Mouse (Mus musculus): Measurements from ENCODE around the gene Polr3gl. TPM values are rescaled to one million over a fixed set of nuclear protein-coding genes. Genes with fewer than 3 reads are reported as not detected.

Polr3gl gene
- polyA plus RNA-seq, 1 experiment from 2014 or later: 52.1 TPM

- Histone ChIP-seq H3K9ac (no peak overlapping the region), H3K27ac (no peak overlapping the region), H3K9me3 (no peaks in the 10 kb centered on the region), H3K27me3 (no peaks in the 10 kb centered on the region), H3K36me3 (no peaks in the 10 kb centered on the region), H3K4me1 (no peaks in the 10 kb centered on the region), H3K4me2 (replicated peaks) (no peak overlapping the region), H3K4me3 (no peak overlapping the region)
- WGBS: 78% methylated on average over 7 of the region's 7 CpGs
- ATAC-seq (ENCODE audit: insufficient number of reproducible peaks, insufficient read depth, low FRiP score, low TSS enrichment): no peak
Observed at GRCm38 (mm10) chr3:96548824-96549223, 45.2 kb downstream of the Polr3gl start.

GRCm38 (mm10) chr3:96547389-96547960, 46.5 kb downstream of the Polr3gl start:
- Histone ChIP-seq H3K4me3 (no peak overlapping the region), H3K27me3 (no peaks in the 10 kb centered on the region), H3K9me3 (no peaks in the 10 kb centered on the region), H3K9ac (no peak overlapping the region), H3K4me1 (no peaks in the 10 kb centered on the region), H3K4me2 (replicated peaks) (peak overlapping the region; percentile 35), H3K27ac (no peak overlapping the region), H3K36me3 (no peaks in the 10 kb centered on the region)
- ATAC-seq (ENCODE audit: insufficient number of reproducible peaks, insufficient read depth, low FRiP score, low TSS enrichment): no peak
- 8% methylated on average over 14 of the region's 14 CpGs for WGBS

DNA sequence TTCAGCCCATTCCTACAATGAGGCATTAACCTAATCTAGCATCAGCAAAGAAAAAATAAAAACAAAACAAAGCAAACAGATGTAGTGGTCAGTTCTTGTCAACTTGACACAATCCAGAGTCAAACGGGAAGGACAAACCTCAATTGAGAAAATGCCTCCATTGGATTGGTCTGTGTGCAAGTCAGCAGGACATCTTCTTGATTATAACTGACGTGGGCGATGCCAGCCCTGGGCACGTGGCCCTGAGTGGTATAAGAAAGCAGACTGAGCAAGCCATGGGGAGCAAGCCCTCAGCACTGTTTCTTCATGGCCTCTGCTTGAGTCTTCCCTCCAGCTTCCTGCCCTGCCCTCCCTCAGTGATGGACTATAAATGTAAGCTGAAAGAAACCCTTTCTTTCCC, 47.1 kb downstream of the Polr3gl start:
- Histone ChIP-seq H3K4me2 (replicated peaks) (0 out of 2 replicates have a peak overlapping the region, but pooled peaks have one; percentile 10), H3K27me3 (no peaks in the 10 kb centered on the region), H3K9ac (no peak overlapping the region), H3K4me3 (no peak overlapping the region), H3K27ac (no peak overlapping the region), H3K4me1 (no peaks in the 10 kb centered on the region), H3K36me3 (no peaks in the 10 kb centered on the region), H3K9me3 (no peaks in the 10 kb centered on the region)
- WGBS: 46% methylated on average over 4 of the region's 4 CpGs
- no peak for ATAC-seq (ENCODE audit: insufficient number of reproducible peaks, insufficient read depth, low FRiP score, low TSS enrichment)

- no peak overlapping the region for H3K4me2 ChIP-seq (replicated peaks)
- WGBS: 47% methylated on average over 1 of the region's 1 CpGs
- no peak for ATAC-seq (ENCODE audit: insufficient number of reproducible peaks, insufficient read depth, low FRiP score, low TSS enrichment)
- H3K9ac ChIP-seq: no peak overlapping the region
- H3K9me3 ChIP-seq: no peaks in the 10 kb centered on the region
- H3K36me3 ChIP-seq: no peaks in the 10 kb centered on the region
- no peak overlapping the region for H3K4me3 ChIP-seq
- no peak overlapping the region for H3K27ac ChIP-seq
- no peaks in the 10 kb centered on the region for H3K4me1 ChIP-seq
- no peaks in the 10 kb centered on the region for H3K27me3 ChIP-seq
Observed at GRCm38 (mm10) chr3:96545565-96545964, 48.4 kb downstream of the Polr3gl start.

GRCm38 (mm10) chr3:96543345-96543744, 50.6 kb downstream of the Polr3gl start:
- Histone ChIP-seq H3K9ac (no peak overlapping the region), H3K4me2 (replicated peaks) (no peak overlapping the region)
- WGBS: 84% methylated on average over 11 of the region's 11 CpGs

GRCm38 (mm10) chr3:96542554-96542953, 51.4 kb downstream of the Polr3gl start:
- ATAC-seq (ENCODE audit: insufficient number of reproducible peaks, insufficient read depth, low FRiP score, low TSS enrichment): no peak
- Histone ChIP-seq H3K27me3 (no peaks in the 10 kb centered on the region), H3K9ac (no peak overlapping the region), H3K9me3 (no peaks in the 10 kb centered on the region), H3K36me3 (no peaks in the 10 kb centered on the region), H3K4me1 (peaks cover 4% of the 10 kb centered on the region; the same call in 1 of the 2 replicates), H3K27ac (no peak overlapping the region), H3K4me3 (no peak overlapping the region), H3K4me2 (replicated peaks) (no peak overlapping the region)
- WGBS: 78% methylated on average over 8 of the region's 8 CpGs

More at GRCm38 (mm10) chr3:96543345-96543744, 50.6 kb downstream of the Polr3gl start:
- H3K4me1 ChIP-seq: peaks cover 4% of the 10 kb centered on the region; the same call in 1 of the 2 replicates
- H3K9me3 ChIP-seq: no peaks in the 10 kb centered on the region
- H3K27ac ChIP-seq: no peak overlapping the region
- H3K36me3 ChIP-seq: no peaks in the 10 kb centered on the region
- no peak overlapping the region for H3K4me3 ChIP-seq
- H3K27me3 ChIP-seq: no peaks in the 10 kb centered on the region
- no peak for ATAC-seq (ENCODE audit: insufficient number of reproducible peaks, insufficient read depth, low FRiP score, low TSS enrichment)

DNA sequence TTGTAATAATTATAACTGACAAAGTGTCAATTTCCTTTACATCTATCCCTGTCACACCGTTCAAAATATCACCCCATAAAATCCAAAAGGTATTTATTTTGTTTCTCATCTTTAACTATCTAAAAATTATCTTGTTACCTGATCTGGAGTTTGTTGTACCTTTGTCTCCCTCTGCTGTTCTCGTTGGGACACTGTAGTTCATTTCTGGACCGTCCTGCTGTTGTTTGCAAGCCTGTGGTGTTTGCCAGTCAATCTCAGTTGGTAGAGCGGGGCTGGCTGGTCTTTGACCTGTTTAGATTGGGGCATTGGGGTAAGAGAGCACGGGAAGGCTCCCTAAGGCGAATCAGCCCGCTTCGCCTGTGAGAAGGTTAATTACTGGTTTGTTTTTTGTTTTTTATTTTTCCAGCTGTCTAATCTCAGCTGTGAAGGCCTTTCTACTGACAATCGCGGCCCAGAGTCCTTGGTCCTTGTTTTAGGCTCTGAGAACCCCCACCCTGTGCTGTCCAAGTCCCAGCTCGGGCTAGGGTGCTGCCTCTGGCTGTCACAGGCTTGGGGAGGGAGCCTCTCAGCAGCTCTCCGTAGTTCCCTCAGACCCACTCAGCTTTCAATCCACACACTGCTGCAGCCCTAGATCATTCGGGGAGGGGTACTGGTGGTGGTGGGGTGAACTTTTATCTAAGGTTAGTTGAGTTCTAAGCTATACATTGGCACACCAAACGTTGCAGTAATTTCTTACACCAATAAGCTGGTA, 52.5 kb downstream of the Polr3gl start:
- Histone ChIP-seq H3K27me3 (no peaks in the 10 kb centered on the region), H3K27ac (no peak overlapping the region), H3K9me3 (no peaks in the 10 kb centered on the region), H3K4me3 (no peak overlapping the region), H3K4me2 (replicated peaks) (no peak overlapping the region), H3K4me1 (peaks cover 4% of the 10 kb centered on the region; the same call in 1 of the 2 replicates), H3K9ac (no peak overlapping the region), H3K36me3 (no peaks in the 10 kb centered on the region)
- no peak for ATAC-seq (ENCODE audit: insufficient number of reproducible peaks, insufficient read depth, low FRiP score, low TSS enrichment)
- WGBS: 19% methylated on average over 14 of the region's 14 CpGs

DNA sequence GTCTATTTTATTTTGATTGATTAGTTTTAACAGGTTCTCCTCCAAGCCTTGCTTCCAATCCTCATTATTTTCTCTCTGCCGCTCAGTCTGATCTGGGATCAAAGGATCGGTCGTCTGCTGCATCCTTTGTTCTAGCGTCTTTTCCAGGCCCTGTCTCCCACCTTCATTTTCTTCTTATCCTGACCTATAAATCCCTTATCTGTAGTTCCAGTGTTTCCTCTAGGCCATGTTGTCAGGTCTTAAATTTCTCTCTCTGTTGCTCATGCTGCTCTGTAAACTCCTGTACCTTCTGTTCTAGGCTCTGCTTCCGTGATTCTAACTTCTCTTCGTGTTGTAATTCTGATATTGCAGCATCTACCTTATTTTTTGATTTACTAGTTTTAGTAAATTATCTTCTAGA, 53.2 kb downstream of the Polr3gl start:
- Histone ChIP-seq H3K9ac (no peak overlapping the region), H3K9me3 (no peaks in the 10 kb centered on the region), H3K27ac (no peak overlapping the region), H3K36me3 (no peaks in the 10 kb centered on the region), H3K4me3 (no peak overlapping the region), H3K27me3 (no peaks in the 10 kb centered on the region), H3K4me1 (peaks cover 4% of the 10 kb centered on the region; the same call in 1 of the 2 replicates), H3K4me2 (replicated peaks) (no peak overlapping the region)
- 42% methylated on average over 6 of the region's 6 CpGs for WGBS
- no peak for ATAC-seq (ENCODE audit: insufficient number of reproducible peaks, insufficient read depth, low FRiP score, low TSS enrichment)

DNA sequence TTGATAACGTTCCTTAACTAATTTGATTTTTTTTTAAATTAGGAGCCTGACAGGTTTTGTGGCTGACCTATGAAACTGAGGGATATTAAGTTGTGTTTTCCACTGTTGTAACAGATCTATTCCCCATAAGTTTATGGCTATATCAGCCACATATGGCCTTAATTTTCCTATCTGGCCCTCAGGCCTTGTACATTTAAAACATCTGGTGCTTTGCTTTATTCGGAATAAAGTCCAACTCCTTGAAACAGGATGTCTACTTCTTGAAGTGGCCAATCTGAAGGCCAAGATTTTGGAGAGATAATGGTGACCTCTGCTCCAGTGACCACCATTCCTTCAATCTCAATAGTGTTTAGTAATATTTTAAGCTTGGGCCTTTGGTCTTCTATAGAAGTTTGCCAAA, 54.7 kb downstream of the Polr3gl start:
- Histone ChIP-seq H3K9me3 (no peaks in the 10 kb centered on the region), H3K4me2 (replicated peaks) (no peak overlapping the region), H3K27me3 (no peaks in the 10 kb centered on the region), H3K4me1 (peaks cover 4% of the 10 kb centered on the region; the same call in 1 of the 2 replicates), H3K4me3 (no peak overlapping the region), H3K36me3 (no peaks in the 10 kb centered on the region), H3K27ac (no peak overlapping the region), H3K9ac (no peak overlapping the region)
- ATAC-seq (ENCODE audit: insufficient number of reproducible peaks, insufficient read depth, low FRiP score, low TSS enrichment): no peak
- 24% methylated on average over 2 of the region's 2 CpGs for WGBS

GRCm38 (mm10) chr3:96534300-96534699, 59.7 kb downstream of the Polr3gl start:
- WGBS: 60% methylated on average over 2 of the region's 2 CpGs
- Histone ChIP-seq H3K27ac (no peak overlapping the region), H3K9me3 (no peaks in the 10 kb centered on the region), H3K27me3 (0 out of 2 replicates have a peak, but pooled peaks cover 2% of the 10 kb centered on the region), H3K9ac (no peak overlapping the region), H3K4me3 (no peak overlapping the region), H3K36me3 (no peaks in the 10 kb centered on the region), H3K4me1 (peaks cover 4% of the 10 kb centered on the region; the same call in 1 of the 2 replicates), H3K4me2 (replicated peaks) (no peak overlapping the region)
- no peak for ATAC-seq (ENCODE audit: insufficient number of reproducible peaks, insufficient read depth, low FRiP score, low TSS enrichment)

DNA sequence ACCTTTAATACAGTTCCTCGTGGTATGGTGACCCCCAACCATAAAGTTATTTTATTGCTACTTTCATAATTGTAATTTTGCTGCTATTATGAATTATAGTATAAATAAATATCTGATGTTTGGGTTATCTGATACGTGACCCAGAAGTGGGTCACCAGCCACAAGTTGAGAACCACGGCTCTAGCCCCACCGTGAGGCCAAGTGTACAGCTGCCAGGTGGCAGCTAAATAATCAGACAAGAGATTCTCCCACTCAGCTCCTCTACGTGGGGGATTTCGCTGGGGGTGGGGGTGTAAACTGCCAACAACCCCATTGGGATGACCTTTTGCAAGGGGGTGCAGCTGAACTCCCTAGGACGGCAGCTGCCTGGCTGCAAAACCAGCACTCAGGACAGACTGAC, 61.9 kb downstream of the Polr3gl start:
- Histone ChIP-seq H3K27ac (no peak overlapping the region), H3K4me3 (no peak overlapping the region), H3K36me3 (no peaks in the 10 kb centered on the region), H3K4me2 (replicated peaks) (no peak overlapping the region), H3K27me3 (peaks cover 24% of the 10 kb centered on the region), H3K9ac (no peak overlapping the region), H3K4me1 (peaks cover 6% of the 10 kb centered on the region), H3K9me3 (no peaks in the 10 kb centered on the region)
- 61% methylated on average over 7 of the region's 7 CpGs for WGBS
- ATAC-seq (ENCODE audit: insufficient number of reproducible peaks, insufficient read depth, low FRiP score, low TSS enrichment): no peak

DNA sequence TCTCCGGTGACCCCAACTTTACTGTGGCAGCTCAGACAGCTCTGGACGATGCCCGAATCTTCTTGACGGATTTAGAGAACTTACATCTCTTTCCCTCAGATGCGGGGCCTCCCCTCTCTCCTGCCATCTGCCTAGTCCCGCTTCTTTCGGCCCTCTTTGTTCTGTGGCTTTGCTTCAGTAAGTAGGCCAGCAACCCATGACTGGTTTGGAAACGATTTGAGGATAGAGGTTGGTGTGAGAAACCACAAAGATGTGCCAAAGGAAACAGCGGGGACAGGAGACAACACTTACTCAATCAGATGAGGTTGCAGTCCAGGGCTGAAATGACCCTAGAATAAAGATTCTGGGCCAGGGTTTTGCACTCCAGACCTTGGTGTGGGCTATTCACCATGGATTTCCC, 65.5 kb downstream of the Polr3gl start:
- WGBS: 54% methylated on average over 9 of the region's 9 CpGs
- no peaks in the 10 kb centered on the region for H3K9me3 ChIP-seq
- H3K4me1 ChIP-seq: peaks cover 9% of the 10 kb centered on the region
- no peak overlapping the region for H3K9ac ChIP-seq
- H3K4me2 ChIP-seq (replicated peaks): no peak overlapping the region
- H3K27me3 ChIP-seq: peaks cover 42% of the 10 kb centered on the region
- no peak for ATAC-seq (ENCODE audit: insufficient number of reproducible peaks, insufficient read depth, low FRiP score, low TSS enrichment)
- no peak overlapping the region for H3K27ac ChIP-seq
- H3K4me3 ChIP-seq: no peak overlapping the region
- no peaks in the 10 kb centered on the region for H3K36me3 ChIP-seq

All from embryonic facial prominence, embryonic 12.5 days (tissue).